Mouse (Mus musculus): ENCODE measurements around the gene Tbx2.

DNA sequence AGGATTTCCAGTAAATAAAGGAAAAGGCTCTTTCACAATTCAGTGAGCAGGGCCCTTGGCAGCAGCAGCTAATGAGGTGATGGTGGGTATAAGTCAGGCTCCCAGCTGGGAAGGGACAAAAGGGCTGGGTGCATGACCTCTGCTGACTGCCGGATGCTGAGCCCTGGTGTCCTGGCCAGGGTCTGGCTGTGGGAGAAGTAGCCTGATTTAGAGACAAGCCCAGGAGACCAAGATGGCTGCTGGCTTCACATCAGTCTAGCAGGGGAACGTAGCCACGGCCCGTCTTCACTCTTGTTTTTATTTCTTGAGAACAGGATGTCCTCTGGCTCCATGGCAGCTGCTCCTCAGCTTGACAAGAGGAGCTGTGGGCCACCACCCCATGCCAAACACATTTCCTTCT lies 14.2 kb downstream of the Tbx2 start:
- TF ChIP-seq POLR2A (IDR thresholded peaks at IDR 0.05; ENCODE audit: insufficient read depth, low read length) (no peak), CTCF (IDR thresholded peaks at IDR 0.05; ENCODE audit: low read depth, low read length) (no peak)
